Mouse (Mus musculus): ENCODE measurements around the gene Dph3. TPM values are rescaled to one million over a fixed set of nuclear protein-coding genes. Genes with fewer than 3 reads are reported as not detected.

The Dph3 gene
- total RNA-seq, 2 experiments from 2014 or later = 68.3 to 74.9 TPM

GRCm38 (mm10) chr14:32084761-32085485 lies 606 bp downstream of the Dph3 start, which contains the start of gene Oxnad1:
Gene Oxnad1 (plus strand): TSS chr14:32085374.
- DNase-seq = no peak

GRCm38 (mm10) chr14:32083466-32083865 lies 2.1 kb downstream of the Dph3 start:
- no peak for DNase-seq

DNA sequence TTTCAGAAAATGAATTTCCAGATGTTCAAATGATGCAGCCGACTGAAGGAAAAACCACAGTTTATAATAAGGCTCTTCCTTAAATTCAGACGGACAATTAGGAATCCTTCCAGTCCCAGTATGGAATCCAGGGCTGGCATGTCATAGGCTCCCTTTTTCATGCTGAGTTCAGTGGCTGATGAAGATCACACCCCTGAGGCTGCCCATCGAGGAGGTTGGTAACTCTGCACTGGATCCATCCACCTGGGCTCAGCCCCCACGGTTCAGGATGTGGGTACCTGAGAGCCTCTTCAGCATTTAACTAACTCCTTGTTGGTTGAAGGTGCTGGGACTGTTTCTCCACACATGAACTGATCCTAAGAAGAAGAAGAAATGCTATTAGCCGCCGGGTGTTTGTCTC lies 2.6 kb downstream of the Dph3 start:
- DNase-seq = no peak

DNA sequence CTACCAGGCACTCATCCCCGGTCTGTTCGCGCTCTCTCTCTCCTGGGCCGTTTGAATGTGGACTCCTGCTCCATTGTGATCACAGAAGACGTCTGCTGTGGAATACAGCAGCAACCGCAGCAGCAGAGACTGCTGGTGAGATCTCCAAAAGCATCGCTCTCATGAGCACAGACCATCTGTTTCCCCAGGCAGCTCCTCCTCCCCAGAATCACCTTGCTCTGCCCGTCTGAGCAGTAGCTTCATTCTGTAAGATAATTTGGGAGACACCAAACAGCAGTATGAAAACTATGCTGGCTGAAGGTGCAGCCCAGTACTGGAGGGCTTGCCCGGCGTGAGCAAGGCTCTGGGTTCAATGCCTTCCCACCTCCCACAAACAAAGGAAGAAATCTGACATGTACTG lies 4.5 kb downstream of the Dph3 start:
- no peak for DNase-seq

DNA sequence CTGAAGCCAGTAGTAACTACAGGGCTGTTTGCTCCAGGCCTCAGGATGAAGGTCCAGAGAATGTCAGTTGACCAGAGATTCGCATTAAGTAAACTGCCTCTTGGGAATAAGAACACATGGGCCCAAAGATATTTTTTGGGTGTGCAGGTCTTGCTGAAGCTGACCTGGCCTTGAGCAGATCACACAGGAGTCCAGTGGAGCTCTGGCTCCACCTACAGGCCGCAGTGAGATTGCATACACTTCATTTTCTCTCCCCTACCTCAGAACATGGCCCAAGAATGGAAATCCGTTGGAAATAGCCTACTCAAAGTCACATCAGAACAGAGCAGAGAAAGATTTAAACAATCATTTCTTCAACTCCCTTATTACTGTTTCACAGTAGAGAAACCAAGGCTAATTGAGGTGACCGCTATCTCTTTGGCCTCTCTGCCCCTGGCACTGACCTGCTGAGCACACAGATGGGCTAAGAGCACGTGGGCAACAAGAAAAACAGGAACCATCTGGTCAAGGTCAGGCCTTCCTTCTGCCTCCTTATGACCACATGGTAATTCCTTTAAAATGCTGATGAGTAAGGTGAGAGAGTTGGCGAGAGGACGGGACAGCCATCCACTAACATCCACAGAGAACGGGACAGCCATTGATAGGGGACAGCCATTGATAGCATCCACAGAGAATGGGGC lies 8.5 kb downstream of the Dph3 start:
- peak; percentile 78 for DNase-seq

DNA sequence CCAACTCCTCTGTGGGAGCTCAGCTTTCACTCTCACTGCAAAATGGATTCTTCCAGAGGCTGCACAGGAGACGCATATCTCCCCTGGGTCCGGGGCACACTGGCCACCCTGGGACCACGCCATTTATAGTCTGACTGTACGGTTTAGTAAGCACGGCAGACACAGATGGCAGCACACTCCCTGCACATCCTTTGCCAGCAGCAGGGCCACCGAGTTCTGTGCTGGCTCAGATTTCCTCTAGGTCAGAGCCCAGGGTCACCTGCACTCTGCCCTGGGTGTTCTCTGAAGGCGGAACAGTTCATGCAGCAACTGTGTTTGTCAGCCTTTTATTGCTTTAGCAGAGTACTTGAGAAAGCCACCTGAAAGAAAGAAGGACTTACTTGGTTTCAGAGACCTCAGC lies 11.6 kb downstream of the Dph3 start:
- DNase-seq = peak; percentile 12

DNA sequence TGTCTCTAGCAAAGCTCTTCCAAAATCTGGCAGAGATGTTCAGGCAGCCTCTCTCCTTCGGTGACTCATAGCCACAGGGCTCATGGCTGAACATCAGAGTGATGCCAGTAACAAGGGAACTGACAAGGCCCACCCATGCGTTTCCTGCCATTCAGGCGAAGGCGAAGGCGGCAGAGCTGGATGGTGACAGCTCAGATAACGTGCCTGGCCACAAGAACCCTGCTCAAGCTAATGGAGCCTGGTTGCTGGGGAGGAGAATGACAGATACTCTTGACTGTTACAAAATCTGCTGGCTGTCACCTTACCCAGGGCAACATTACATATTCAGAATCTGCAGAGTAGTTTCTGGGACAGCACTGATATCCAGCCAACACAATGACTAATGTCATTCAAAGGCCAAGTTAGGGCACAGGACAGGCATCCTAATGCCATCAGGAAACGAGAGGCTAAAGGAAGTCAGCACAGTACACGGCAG lies 12.3 kb downstream of the Dph3 start:
- DNase-seq = no peak

DNA sequence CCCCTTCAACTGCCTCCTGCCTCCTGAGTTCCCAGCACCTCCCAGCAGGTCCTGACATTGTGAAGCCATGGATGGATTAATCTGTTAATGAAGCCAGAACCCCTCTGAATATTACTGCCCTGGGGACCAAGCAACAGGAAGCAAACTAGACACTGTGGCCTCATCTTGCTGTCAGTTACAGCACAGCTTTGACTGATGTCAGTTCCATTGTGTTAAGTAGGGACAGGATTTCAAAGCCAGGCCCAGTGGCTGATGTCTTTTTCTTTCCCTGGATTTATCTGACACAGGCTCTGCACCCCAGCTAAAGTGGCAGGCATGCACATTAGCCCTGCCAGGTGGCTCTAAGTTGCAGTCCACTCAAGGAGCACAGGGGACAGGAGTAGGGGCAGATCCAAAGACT lies 12.7 kb downstream of the Dph3 start:
- no peak for DNase-seq

GRCm38 (mm10) chr14:32061398-32061797 lies 24.1 kb downstream of the Dph3 start:
- no peak for DNase-seq

DNA sequence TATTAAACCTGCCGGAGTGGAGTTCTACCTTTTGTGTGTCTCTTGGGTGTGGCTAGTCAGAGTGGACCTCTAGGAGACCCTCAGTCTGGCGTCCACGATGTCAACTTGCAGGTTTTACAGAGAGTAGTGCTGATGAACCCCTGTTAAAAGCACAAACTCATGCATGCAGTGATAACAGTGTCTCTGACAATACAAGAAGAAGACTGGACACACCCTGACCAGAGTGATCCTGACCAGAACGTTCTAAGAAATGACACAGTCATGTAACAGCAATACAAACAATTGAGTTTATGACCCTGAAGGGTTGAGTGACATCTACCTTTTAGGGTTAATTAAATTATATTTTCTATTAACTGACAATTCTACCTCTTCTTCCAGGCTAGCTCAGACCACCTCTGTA lies 27.9 kb downstream of the Dph3 start:
- DNase-seq = no peak

DNA sequence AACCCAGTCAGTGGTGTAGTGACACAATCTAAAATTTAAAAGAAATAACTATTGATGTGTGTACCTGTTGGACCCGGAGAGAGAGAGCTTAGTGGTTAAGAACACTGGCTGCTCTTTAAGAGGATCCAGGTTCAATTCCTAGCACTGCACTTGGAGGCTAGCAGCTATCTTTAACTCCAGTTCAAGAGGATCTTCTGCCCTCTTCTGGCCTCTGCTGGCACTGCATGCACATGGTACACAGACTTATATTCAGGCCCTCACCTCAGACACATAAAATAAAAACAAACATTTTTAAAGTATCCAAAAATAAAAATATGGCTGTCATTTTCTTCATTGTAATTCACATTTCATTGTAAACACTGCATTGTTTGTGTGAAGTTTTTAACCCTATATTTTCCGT lies 28.9 kb downstream of the Dph3 start:
- peak; percentile 45 for DNase-seq

DNA sequence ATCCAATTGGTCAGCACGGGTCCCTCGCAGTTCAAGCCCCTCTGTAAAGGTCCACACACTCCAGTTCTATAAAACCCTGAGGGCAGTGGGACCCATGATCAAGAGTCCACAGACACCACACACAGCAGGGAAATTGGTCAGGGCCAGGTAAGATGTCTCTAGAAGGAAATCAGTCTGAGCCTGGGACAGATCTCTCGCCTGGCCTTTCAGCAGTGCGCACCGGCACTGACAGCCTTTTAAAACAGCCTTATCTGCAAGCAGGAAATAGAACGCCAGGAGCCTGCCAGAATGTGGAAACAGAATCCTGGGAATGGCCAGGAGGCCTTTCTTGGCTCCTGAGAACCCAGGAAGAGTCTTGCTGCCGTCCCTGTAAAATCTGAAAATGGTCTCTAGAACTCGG lies 29.7 kb downstream of the Dph3 start:
- DNase-seq = no peak

GRCm38 (mm10) chr14:32054788-32055187 lies 30.7 kb downstream of the Dph3 start:
- no peak for DNase-seq

DNA sequence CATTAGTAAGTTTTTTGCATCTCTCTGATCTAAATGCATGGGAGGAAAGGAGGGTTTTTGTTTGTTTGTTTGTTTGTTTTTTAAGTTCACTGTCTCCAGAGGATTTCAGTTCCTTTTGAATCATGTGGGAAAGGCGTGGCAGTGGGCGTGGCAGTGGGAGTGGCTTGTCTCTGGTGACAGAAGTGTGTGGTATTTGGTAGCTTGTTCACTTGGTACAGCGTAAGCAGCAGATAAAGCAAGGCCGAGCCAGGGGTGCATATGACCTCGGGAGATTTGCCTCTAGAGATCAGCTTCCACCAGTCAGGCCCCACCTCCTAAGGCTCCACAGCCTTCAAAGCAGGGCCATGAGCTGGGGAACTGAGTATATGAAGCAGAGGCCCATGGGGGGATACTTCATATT lies 31.6 kb downstream of the Dph3 start:
- DNase-seq = no peak

- no peak for DNase-seq
These were observed 35.4 kb downstream of the Dph3 start for GRCm38 (mm10) chr14:32050171-32050570.

DNA sequence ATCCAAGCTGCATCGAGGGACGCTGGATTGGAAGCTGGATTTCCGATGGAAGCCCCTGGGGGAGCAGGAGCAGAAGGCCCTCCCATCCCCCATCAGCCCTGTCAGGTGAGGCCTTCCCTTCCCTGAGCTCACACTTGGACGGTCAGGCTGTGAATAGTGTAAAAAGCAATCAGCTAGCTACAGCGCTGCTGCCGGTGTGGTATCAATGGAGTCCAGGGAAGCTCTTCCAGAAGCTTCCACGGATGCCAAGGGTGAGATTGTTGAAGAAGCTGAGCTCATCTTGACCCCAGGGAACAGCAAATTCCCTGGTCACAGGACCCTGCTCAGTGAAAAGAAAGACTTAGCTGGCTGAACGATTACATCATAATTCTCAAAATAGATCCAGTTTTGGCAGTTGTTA lies 39.2 kb downstream of the Dph3 start:
- no peak for DNase-seq

- no peak for DNase-seq
These were observed 43.4 kb downstream of the Dph3 start for GRCm38 (mm10) chr14:32042108-32042507.

GRCm38 (mm10) chr14:32037661-32038252 lies 47.8 kb downstream of the Dph3 start:
- no peak for DNase-seq

DNA sequence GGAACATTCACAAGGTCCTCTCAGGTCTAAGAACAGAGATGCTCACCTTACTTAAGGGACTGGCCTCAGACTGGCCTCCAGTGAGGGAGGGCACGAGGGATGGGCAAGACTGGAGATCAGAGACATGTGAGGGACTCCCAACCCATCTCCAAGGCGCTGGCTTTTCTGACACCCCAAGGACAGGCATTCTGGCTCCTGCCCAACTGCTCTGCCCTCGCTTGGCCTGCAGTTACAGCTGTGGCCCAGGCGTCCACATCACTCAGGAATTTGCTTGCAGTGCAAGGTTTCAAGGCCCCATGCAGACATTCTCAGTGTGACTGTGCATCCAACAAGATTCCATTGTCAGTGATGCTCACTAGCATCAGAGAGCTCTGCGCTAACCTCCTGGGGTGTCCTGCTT lies 49.0 kb downstream of the Dph3 start:
- DNase-seq = peak; percentile 37

DNA sequence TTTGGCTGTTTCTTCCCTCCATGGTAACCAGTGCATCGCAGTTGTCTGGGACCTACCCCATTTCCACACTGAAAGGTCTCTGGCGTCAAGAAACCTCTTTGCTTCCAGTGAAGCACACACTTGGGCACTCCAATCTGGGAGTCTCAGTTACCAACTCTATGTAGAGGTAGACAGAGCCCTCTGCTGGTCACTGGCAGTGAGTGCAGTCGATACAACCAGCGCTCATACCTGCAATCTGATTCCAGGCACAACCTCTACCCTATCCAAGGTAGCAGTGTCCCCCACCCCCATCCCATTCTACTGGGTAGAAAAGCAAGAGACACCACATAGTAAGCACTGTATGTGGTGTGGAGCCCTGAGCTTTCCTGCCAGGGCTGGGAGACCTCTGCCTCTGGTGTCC lies 53.0 kb downstream of the Dph3 start:
- peak; percentile 54 for DNase-seq
